In the genomic region with DNA sequence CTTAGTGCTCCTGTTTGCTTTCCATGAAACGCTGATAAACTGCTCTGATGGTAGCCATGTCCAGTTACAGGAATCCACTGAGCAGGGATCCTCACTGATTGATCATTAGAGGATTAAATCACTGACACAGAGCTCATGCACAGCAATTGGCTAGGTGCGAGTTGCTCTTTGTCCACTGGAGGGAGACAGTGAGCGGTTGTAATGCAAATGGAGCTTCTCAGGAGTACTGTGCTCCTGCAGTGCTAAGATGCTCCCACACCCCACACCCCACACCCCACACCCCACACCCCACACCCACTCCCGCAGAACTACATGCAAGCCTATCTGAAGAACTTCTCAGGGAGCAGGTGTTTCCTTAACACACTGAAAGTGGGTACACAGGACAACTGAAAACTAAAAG, we compare ENCODE assay signal across 8 mouse cellular contexts. TPM values are rescaled to one million over a fixed set of nuclear protein-coding genes. Genes with fewer than 3 reads are reported as not detected.
A peak's percentile ranks its signal among the peaks of the same experiment; 100 is the strongest.
DNase-seq lines count a peak whose midpoint lies in the region; ATAC-seq and TF ChIP-seq lines count a peak whose summit lies in the region.
"Not testable (repeated sequence)": the region's sequence is repeated elsewhere in the genome, so short reads cannot be mapped to it uniquely, and the experiment has no call there.

No protein-coding gene starts in this region.

- DNase-seq in cerebellum, adult 8-10 months, result peak; percentile 16
- DNase-seq in layer of hippocampus, adult 8-10 months (ENCODE audit: low spot score in 2 of 2), result peak; percentile 34 to 77
- DNase-seq in thymus, adult 18-20 months, result peak; percentile 27 to 41

- not testable (repeated sequence) for H3K4me3 ChIP-seq in ES-Bruce4 (ENCODE audit: low read depth, low read length); hindbrain, embryonic 15.5 days; lung, embryonic 16.5 days (ENCODE audit: low read length)

- WGBS in hindbrain, embryonic 15.5 days, result 7% methylated on average over 4 of the region's 4 CpGs
- WGBS in lung, embryonic 16.5 days, result 10% methylated on average over 4 of the region's 4 CpGs

- TF ChIP-seq EP300 in ES-Bruce4 (IDR thresholded peaks at IDR 0.05; ENCODE audit: insufficient read depth, low read depth, low read length), result not testable (repeated sequence)

- not testable (repeated sequence) for H3K36me3 ChIP-seq in ES-Bruce4 (ENCODE audit: control insufficient read depth, insufficient read depth, low read length, poor library complexity, severe bottlenecking); hindbrain, embryonic 15.5 days; lung, embryonic 16.5 days (ENCODE audit: control insufficient read depth, insufficient read depth, low read length)

- H3K4me1 ChIP-seq in ES-Bruce4 (ENCODE audit: control insufficient read depth, insufficient read depth, low read length); hindbrain, embryonic 15.5 days (replicated peaks); lung, embryonic 16.5 days (replicated peaks; ENCODE audit: control insufficient read depth, insufficient read depth, low read length): not testable (repeated sequence)

- not testable (repeated sequence) for H3K9me3 ChIP-seq in ES-Bruce4 (replicated peaks; ENCODE audit: control insufficient read depth, insufficient read depth, low read length, poor library complexity, severe bottlenecking); hindbrain, embryonic 15.5 days; lung, embryonic 16.5 days (ENCODE audit: control insufficient read depth, low read length)

- not testable (repeated sequence) for H3K27ac ChIP-seq in ES-Bruce4 (ENCODE audit: insufficient read depth, low read length); hindbrain, embryonic 15.5 days (replicated peaks); lung, embryonic 16.5 days (ENCODE audit: low read length)

- not testable (repeated sequence) for H3K27me3 ChIP-seq in ES-Bruce4 (ENCODE audit: control insufficient read depth, insufficient read depth, low read length, poor library complexity, severe bottlenecking); hindbrain, embryonic 15.5 days; lung, embryonic 16.5 days (ENCODE audit: control insufficient read depth, insufficient read depth, low read depth, low read length)

- peak; percentile 91 for ATAC-seq in frontal cortex, adult (ENCODE audit: low TSS enrichment)
- 0 out of 2 replicates have a peak, but pooled peaks have one; percentile 45 for ATAC-seq in hindbrain, embryonic 15.5 days (ENCODE audit: low FRiP score, low read depth)
- peak; percentile 20; the same call in 1 of the 2 replicates for ATAC-seq in lung, embryonic 16.5 days (ENCODE audit: low read depth)
- peak; percentile 83 for ATAC-seq in neutrophil, adult 5-6 weeks (ENCODE audit: extremely low read depth, insufficient number of reproducible peaks, low FRiP score, poor library complexity, severe bottlenecking)

- H3K4me2 ChIP-seq in hindbrain, embryonic 15.5 days; lung, embryonic 16.5 days (ENCODE audit: low read depth, low read length): not testable (repeated sequence)

- not testable (repeated sequence) for H3K9ac ChIP-seq in ES-Bruce4 (ENCODE audit: low read depth, poor library complexity, severe bottlenecking); hindbrain, embryonic 15.5 days; lung, embryonic 16.5 days (ENCODE audit: low read length)

- TF ChIP-seq POLR2A in ES-Bruce4 (IDR thresholded peaks at IDR 0.05; ENCODE audit: insufficient read depth, low read length), result not testable (repeated sequence)

- peak; percentile 39 for TF ChIP-seq CTCF in ES-Bruce4 (IDR thresholded peaks at IDR 0.05; ENCODE audit: low read depth, low read length)

RNA-seq across cellular contexts. Expression of a gene that starts 10.7 kb away (rescaled TPM):
- polyA plus RNA-seq in ES-Bruce4 (2011; ENCODE audit: insufficient read depth, insufficient read length, low read depth, missing spikeins), result not detected in 2 replicates
- 1.0 and 1.4 TPM in 2 replicates for polyA plus RNA-seq in hindbrain, embryonic 15.5 days (2015; fragmentation: Nextera tagmentation; extraction: Ambion mirVana)
- total RNA-seq in layer of hippocampus, adult 8-10 months (2022), result under 1 TPM in 3 of 4 experiments, not detected in 1; 0.16 to 0.24 (median 0.21) TPM
- 5.2 and 5.3 TPM in 2 replicates for polyA plus RNA-seq in lung, embryonic 16.5 days (2015; fragmentation: Nextera tagmentation; extraction: Ambion mirVana)
- 9.8 and 12.2 TPM in 2 replicates for total RNA-seq in neutrophil, adult 5-6 weeks (2017)

Comparison
In these comparisons a context has a peak if more than half of its experiments do, and no peak if none do; other contexts are left out.
1. ATAC-seq: peak in every context shown above with its lines; median percentile 91 in frontal cortex, adult; 83 in neutrophil, adult 5-6 weeks; 45 in hindbrain, embryonic 15.5 days; 20 in lung, embryonic 16.5 days.